Mouse (Mus musculus) E14TG2a.4 (cell line): ENCODE data around the gene Rpl23.

ENCODE experiments used
- CTCF ChIP-seq: conservative IDR thresholded peaks from 2 replicates; pipeline ENCODE4 v1.5.1; 2014; ENCODE audit warnings: low read length
- NANOG ChIP-seq: IDR thresholded peaks from 2 replicates; pipeline ENCODE4 v1.6.1; 2014; ENCODE audit warnings: borderline replicate concordance, low read length, mixed read lengths
- POU5F1 ChIP-seq: IDR thresholded peaks from 2 replicates; pipeline ENCODE4 v1.6.1; 2014; ENCODE audit warnings: low read length, borderline replicate concordance

DNA sequence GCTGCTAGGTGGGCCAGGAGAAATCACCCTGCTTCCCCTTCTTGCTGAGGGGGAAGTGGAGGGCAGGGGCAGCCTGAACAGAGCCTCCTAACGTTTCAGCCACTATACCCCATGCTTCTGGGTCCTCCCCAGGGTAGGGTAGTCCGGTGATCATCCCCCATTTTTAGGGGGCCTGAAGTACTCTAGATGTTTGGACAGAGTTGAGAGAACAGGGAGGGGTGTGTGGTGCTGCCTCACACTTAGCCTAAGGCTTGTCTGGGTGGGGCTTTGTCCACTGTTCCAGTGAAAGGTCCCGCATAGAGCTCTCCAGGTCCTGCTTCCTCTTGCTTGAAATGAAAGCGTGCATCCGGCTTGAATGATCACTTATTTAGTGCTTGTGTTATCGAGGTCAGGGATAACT lies 48.3 kb upstream of the Rpl23 start:
- TF ChIP-seq CTCF (no peak), NANOG (no peak), POU5F1 (no peak)
